ENCODE assay signal across 8 mouse cellular contexts in the genomic region with DNA sequence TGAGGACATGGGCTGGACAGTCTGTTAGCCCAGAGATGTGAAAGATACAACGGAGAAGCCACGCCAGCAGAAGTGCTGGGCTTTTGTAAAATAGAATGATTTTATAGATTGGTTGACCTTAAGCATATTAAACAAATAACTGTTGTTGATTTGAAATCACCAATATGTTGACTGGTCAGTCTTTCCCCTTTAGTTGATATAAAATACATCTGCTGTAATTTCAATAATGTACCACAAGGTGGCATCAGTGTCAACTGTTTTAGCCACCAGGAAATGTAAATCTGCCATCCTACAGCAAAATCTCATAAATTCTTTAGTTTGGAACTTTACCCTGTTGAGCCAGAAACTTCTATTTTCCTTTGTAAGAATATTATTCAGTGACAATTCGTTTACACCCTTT. TPM values are rescaled to one million over a fixed set of nuclear protein-coding genes. Genes with fewer than 3 reads are reported as not detected.
DNase-seq lines count a peak whose midpoint lies in the region; ATAC-seq and TF ChIP-seq lines count a peak whose summit lies in the region.

No protein-coding gene starts in this region.

- 36% methylated on average over 3 of the region's 3 CpGs for WGBS in lung, postnatal 0 days

- H3K4me3 ChIP-seq in lung, postnatal 0 days (ENCODE audit: low read depth, low read length), result no peak overlapping the region

- H3K4me2 ChIP-seq in lung, postnatal 0 days (replicated peaks; ENCODE audit: low read depth, low read length), result no peak overlapping the region

- H3K9me3 ChIP-seq in lung, postnatal 0 days (ENCODE audit: low read length), result no peaks in the 10 kb centered on the region

- TF ChIP-seq CTCF in lung, postnatal 0 days (IDR thresholded peaks at IDR 0.05), result peak; percentile 76

- H3K9ac ChIP-seq in lung, postnatal 0 days (replicated peaks; ENCODE audit: low read depth), result no peak overlapping the region

- no peak for TF ChIP-seq EP300 in lung, postnatal 0 days (IDR thresholded peaks at IDR 0.05)

- H3K36me3 ChIP-seq in lung, postnatal 0 days (ENCODE audit: insufficient read depth, low read length), result no peaks in the 10 kb centered on the region

- H3K27me3 ChIP-seq in lung, postnatal 0 days (replicated peaks; ENCODE audit: insufficient read depth, low read length), result no peaks in the 10 kb centered on the region

- peak; percentile 73 for ATAC-seq in frontal cortex, adult (ENCODE audit: low TSS enrichment)
- no peak for ATAC-seq in lung, postnatal 0 days

- no peaks in the 10 kb centered on the region for H3K4me1 ChIP-seq in lung, postnatal 0 days (ENCODE audit: insufficient read depth, low read depth, low read length)

- DNase-seq in frontal cortex, postnatal 25 days (ENCODE audit: low spot score in 2 of 2), result no peak
- peak; percentile 76 for DNase-seq in lung, postnatal 0 days (ENCODE audit: low spot score)
- no peak for DNase-seq in lung, postnatal 10 days
- DNase-seq in c-Kit-positive CD71-positive TER-119-positive erythroid progenitor cells, embryonic 14.5 days (ENCODE audit: low spot score), result peak; percentile 53
- peak; percentile 77 for DNase-seq in naive thymus-derived CD4-positive, alpha-beta T cell, adult 2 months (ENCODE audit: low read depth)
- DNase-seq in urinary bladder, postnatal 36 days (ENCODE audit: low spot score in 2 of 2), result no peak
- DNase-seq in layer of hippocampus, adult 11-12 months (ENCODE audit: low spot score), result no peak

- H3K27ac ChIP-seq in lung, postnatal 0 days (ENCODE audit: low read length), result no peak overlapping the region

RNA-seq across cellular contexts. Expression of a gene that starts 9.4 kb away (rescaled TPM):
- polyA plus RNA-seq in lung, postnatal 0 days (2015; fragmentation: Nextera tagmentation; extraction: Ambion mirVana), result 16.1 and 17.0 TPM in 2 replicates

Comparison
In these comparisons a context has a peak if more than half of its experiments do, and no peak if none do; other contexts are left out.
1. DNase-seq: peak in lung, postnatal 0 days (single experiment), c-Kit-positive CD71-positive TER-119-positive erythroid progenitor cells, embryonic 14.5 days (single experiment) and naive thymus-derived CD4-positive, alpha-beta T cell, adult 2 months (single experiment); none in frontal cortex, postnatal 25 days (0 of 2), lung, postnatal 10 days (single experiment), urinary bladder, postnatal 36 days (0 of 2) and layer of hippocampus, adult 11-12 months (single experiment).